Comparison of ENCODE assay signal across 9 mouse cellular contexts in the genomic region with DNA sequence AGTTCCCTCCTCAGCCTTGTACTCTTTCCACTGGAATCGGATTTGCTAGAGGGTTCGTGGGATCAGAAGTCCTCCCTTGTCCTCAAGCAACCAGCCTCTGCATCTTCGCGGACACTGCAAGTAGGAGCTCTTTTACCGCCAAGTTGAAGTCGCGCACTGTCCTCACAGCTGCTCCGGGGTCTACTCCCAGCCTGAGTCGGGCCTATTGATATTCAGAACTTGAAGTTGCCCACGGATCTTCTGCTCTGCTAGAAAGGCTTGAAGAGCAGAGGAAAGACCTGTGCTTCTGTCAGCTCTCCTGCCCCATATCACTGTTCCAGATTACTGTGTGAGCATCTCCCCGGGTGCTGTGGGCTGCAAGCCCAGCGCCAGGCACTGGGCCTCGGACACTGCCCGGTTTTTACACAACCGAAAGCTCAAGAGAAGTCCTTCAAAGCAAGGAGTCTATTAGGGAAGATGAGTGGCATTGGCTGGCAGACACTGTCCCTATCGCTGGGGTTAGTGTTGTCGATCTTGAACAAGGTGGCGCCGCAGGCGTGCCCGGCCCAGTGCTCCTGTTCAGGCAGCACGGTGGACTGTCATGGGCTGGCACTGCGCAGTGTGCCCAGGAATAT. TPM values are rescaled to one million over a fixed set of nuclear protein-coding genes. Genes with fewer than 3 reads are reported as not detected.
DNase-seq lines count a peak whose midpoint lies in the region; ATAC-seq and TF ChIP-seq lines count a peak whose summit lies in the region.
"Had no signal": no experiment of that assay in that cellular context is flagged by ENCODE, and none has a peak within 500 bp of the region (broad histone marks: within the 10 kb centered on the region; RNA-seq: fewer than 3 reads in every experiment).

No protein-coding gene starts in this region.

- ATAC-seq in kidney, embryonic 14.5 days (ENCODE audit: low FRiP score, low TSS enrichment): peak; percentile 8; the same call in 1 of the 2 replicates
- no peak for ATAC-seq in heart, embryonic 15.5 days (replicated peaks; ENCODE audit: insufficient number of reproducible peaks, insufficient read depth, low FRiP score, low read depth)
- ATAC-seq: Patski had no signal

- peak overlapping the region; percentile 74 for H3K4me3 ChIP-seq in kidney, embryonic 14.5 days (ENCODE audit: low read length)
- H3K4me3 ChIP-seq in brown adipose tissue, adult 24 weeks (ENCODE audit: insufficient read depth, low read depth, low read length): peak overlapping the region; percentile 25
- H3K4me3 ChIP-seq in heart, embryonic 15.5 days: peak overlapping the region; percentile 65
- H3K4me3 ChIP-seq in left cerebral cortex, adult 2 months: peak overlapping the region; percentile 70
- H3K4me3 ChIP-seq in thymus, adult 2 months (ENCODE audit: control insufficient read depth, insufficient read depth, low read length): no peak overlapping the region

- H3K36me3 ChIP-seq in kidney, embryonic 14.5 days (ENCODE audit: control insufficient read depth, insufficient read depth, low read length): peaks cover 5% of the 10 kb centered on the region; the same call in 1 of the 2 replicates
- no peaks in the 10 kb centered on the region for H3K36me3 ChIP-seq in heart, embryonic 15.5 days
- H3K36me3 ChIP-seq in thymus, adult 2 months (ENCODE audit: control insufficient read depth, insufficient read depth, low read length): no peaks in the 10 kb centered on the region

- DNase-seq in kidney, postnatal 14 days: no peak
- DNase-seq in left cerebral cortex, adult 2 months (ENCODE audit: extremely low spot score in 1 of 2, low spot score in 2 of 2): peak; percentile 18 to 30
- peak; percentile 63 for DNase-seq in neural tube, embryonic 10.5 days (ENCODE audit: extremely low spot score, low spot score)
- DNase-seq in spleen, adult 18-20 months: no peak
- DNase-seq in thymus, adult 2 months: no peak

- no peaks in the 10 kb centered on the region for H3K9me3 ChIP-seq in kidney, embryonic 14.5 days (ENCODE audit: control insufficient read depth, low read length)
- H3K9me3 ChIP-seq in heart, embryonic 15.5 days (replicated peaks): no peaks in the 10 kb centered on the region

- peak overlapping the region; percentile 91 for H3K4me2 ChIP-seq in kidney, embryonic 14.5 days (replicated peaks; ENCODE audit: low read depth, low read length)
- peak overlapping the region; percentile 96 for H3K4me2 ChIP-seq in heart, embryonic 15.5 days

- TF ChIP-seq POLR2A in thymus, adult 2 months (IDR thresholded peaks at IDR 0.05; ENCODE audit: control insufficient read depth, extremely low read depth, insufficient read depth, low read length, poor library complexity): no peak

- intact Hi-C loops in left cerebral cortex, adult 2 months (cut with DNase I): loop anchor here (5.0 to 10.0 kb wide), 5 partner anchors 153 to 1540 kb away; no protein-coding TSS in a partner anchor

- 0 out of 2 replicates have a peak, but pooled peaks cover 11% of the 10 kb centered on the region for H3K4me1 ChIP-seq in kidney, embryonic 14.5 days (ENCODE audit: control insufficient read depth, insufficient read depth, low read length)
- H3K4me1 ChIP-seq in brown adipose tissue, adult 24 weeks (ENCODE audit: control insufficient read depth, insufficient read depth, insufficient read length, low read length): no peaks in the 10 kb centered on the region; the same call in 1 of the 2 replicates
- peaks cover 30% of the 10 kb centered on the region for H3K4me1 ChIP-seq in heart, embryonic 15.5 days (replicated peaks)
- peaks cover 2% of the 10 kb centered on the region; the same call in 1 of the 2 replicates for H3K4me1 ChIP-seq in thymus, adult 2 months (replicated peaks; ENCODE audit: control insufficient read depth, insufficient read depth, low read length)

- no peak for TF ChIP-seq CTCF in left cerebral cortex, adult 2 months (IDR thresholded peaks at IDR 0.05)
- no peak for TF ChIP-seq CTCF in thymus, adult 2 months (IDR thresholded peaks at IDR 0.05; ENCODE audit: borderline replicate concordance, control insufficient read depth, extremely low read depth, insufficient read depth, low read length, poor library complexity)

- no peaks in the 10 kb centered on the region; the same call in 1 of the 2 replicates for H3K27me3 ChIP-seq in kidney, embryonic 14.5 days (ENCODE audit: control insufficient read depth, insufficient read depth, low read length)
- H3K27me3 ChIP-seq in heart, embryonic 15.5 days: peaks cover 22% of the 10 kb centered on the region
- peaks cover 5% of the 10 kb centered on the region; the same call in 1 of the 2 replicates for H3K27me3 ChIP-seq in thymus, adult 2 months (ENCODE audit: control insufficient read depth, insufficient read depth, low read length)

- H3K27ac ChIP-seq in kidney, embryonic 14.5 days (ENCODE audit: low read depth, low read length): no peak overlapping the region
- H3K27ac ChIP-seq in brown adipose tissue, adult 24 weeks (replicated peaks; ENCODE audit: low read depth, low read length): no peak overlapping the region
- H3K27ac ChIP-seq in heart, embryonic 15.5 days: peak overlapping the region; percentile 25; the same call in 1 of the 2 replicates
- peak overlapping the region; percentile 59 for H3K27ac ChIP-seq in left cerebral cortex, adult 2 months
- H3K27ac ChIP-seq in thymus, adult 2 months (ENCODE audit: control insufficient read depth, insufficient read depth, low read length): no peak overlapping the region

- WGBS in kidney, embryonic 14.5 days: 2% methylated on average over 23 of the region's 23 CpGs
- WGBS in heart, embryonic 15.5 days: 4% methylated on average over 23 of the region's 23 CpGs
- 7% methylated on average over 23 of the region's 23 CpGs for WGBS in thymus, adult 2 months

- peak overlapping the region; percentile 70 for H3K9ac ChIP-seq in kidney, embryonic 14.5 days (ENCODE audit: low read depth, low read length)
- H3K9ac ChIP-seq in heart, embryonic 15.5 days: peak overlapping the region; percentile 74

RNA-seq across cellular contexts. Expression of a gene that starts 1.8 kb away (rescaled TPM):
- 33.2 and 50.5 TPM in 2 replicates for polyA plus RNA-seq in kidney, embryonic 14.5 days (2014; fragmentation: Nextera tagmentation; extraction: Ambion mirVana)
- polyA plus RNA-seq in brown adipose tissue, adult 24 weeks (2012; ENCODE audit: insufficient read depth, insufficient read length, missing spikeins): not detected in 2 replicates
- 20.6 and 27.9 TPM in 2 replicates for polyA plus RNA-seq in heart, embryonic 15.5 days (2015; fragmentation: Nextera tagmentation; extraction: Ambion mirVana)
- 10 to 100 TPM; 39.4 to 41.2 TPM for total RNA-seq in left cerebral cortex, adult 2 months (2021)
- polyA plus RNA-seq in thymus, adult 2 months (2012; rRNA removed): 0.73 and 0.74 TPM in 2 replicates

Comparison
In these comparisons a context has a peak if more than half of its experiments do, and no peak if none do; other contexts are left out.
1. H3K27ac ChIP-seq: peak in heart, embryonic 15.5 days (single experiment) and left cerebral cortex, adult 2 months (single experiment); none in kidney, embryonic 14.5 days (single experiment), brown adipose tissue, adult 24 weeks (single experiment) and thymus, adult 2 months (single experiment).
2. DNase-seq: peak in left cerebral cortex, adult 2 months (2 of 2) and neural tube, embryonic 10.5 days (single experiment); none in kidney, postnatal 14 days (single experiment), spleen, adult 18-20 months (0 of 2) and thymus, adult 2 months (single experiment).
3. RNA of a gene that starts 1.8 kb away (polyA plus RNA-seq): 33.2 to 50.5 TPM in kidney, embryonic 14.5 days and 20.6 to 27.9 TPM in heart, embryonic 15.5 days; 0.73 to 0.74 TPM in thymus, adult 2 months and not detected in brown adipose tissue, adult 24 weeks; every median in the first group is over 10 times any median in the second.